Mouse (Mus musculus): Measurements from ENCODE around the gene Gm38394. TPM values are rescaled to one million over a fixed set of nuclear protein-coding genes. Genes with fewer than 3 reads are reported as not detected.
A peak's percentile ranks its signal among the peaks of the same experiment; 100 is the strongest.

Gm38394 gene
- total and polyA plus RNA-seq, 3 experiments = 2.7 to 8.2 (median 4.7) TPM

GRCm38 (mm10) chr1:133663427-133663826 is 2.3 kb upstream of the Gm38394 start:
- no peaks in the 10 kb centered on the region for H3K9me3 ChIP-seq (replicated peaks; ENCODE audit: low read length)
- peak overlapping the region; percentile 92 for H3K27ac ChIP-seq (ENCODE audit: insufficient read depth, low read depth)
- dilution Hi-C loops (cut with MboI; ENCODE audit: extremely low pct_ligation_motif_present, extremely low pct_unique_long_range_greater_than_20kb, low sequenced_read_pairs) = no loop called here
- H3K27me3 ChIP-seq (replicated peaks) = no peaks in the 10 kb centered on the region
- peaks cover 15 to 31% of the 10 kb centered on the region in 2 experiments for H3K4me1 ChIP-seq (ENCODE audit: control insufficient read depth in 1 of 2, insufficient read depth in 2 of 2)
- DNase-seq (ENCODE audit: extremely low read depth) = no peak
- H3K4me2 ChIP-seq (ENCODE audit: insufficient read depth, low read depth, poor library complexity, severe bottlenecking) = no peak overlapping the region
- in situ Hi-C loops (cut with MboI; ENCODE audit: low pct_ligation_motif_present, low pct_unique_long_range_greater_than_20kb, low sequenced_read_pairs) = no loop called here
- H3K4me3 ChIP-seq (replicated peaks in 1 of 3; ENCODE audit: low read depth in 2 of 3, low read length in 2 of 3, poor library complexity in 1 of 3) = no peak overlapping the region
- peaks cover 50% of the 10 kb centered on the region for H3K79me2 ChIP-seq (replicated peaks; ENCODE audit: control insufficient read depth, extremely low read depth, insufficient read depth, poor library complexity, severe bottlenecking)
- H3K36me3 ChIP-seq (replicated peaks in 1 of 2; ENCODE audit: control insufficient read depth in 1 of 2, insufficient read depth in 1 of 2, low read length in 1 of 2) = peaks cover 9 to 15% of the 10 kb centered on the region in 2 experiments
- peak overlapping the region; percentile 99 for H3K9ac ChIP-seq (ENCODE audit: insufficient read depth, low read depth)
- TF ChIP-seq USF2 (conservative IDR thresholded peaks at IDR 0.05; ENCODE audit: low read depth, low read length) = no peak
- no peak for TF ChIP-seq HCFC1 (IDR thresholded peaks at IDR 0.05; ENCODE audit: low read depth, low read length)
- TF ChIP-seq ZKSCAN1 (IDR thresholded peaks at IDR 0.05; ENCODE audit: borderline replicate concordance, low read depth, low read length) = no peak
- TF ChIP-seq MYC (IDR thresholded peaks at IDR 0.05; ENCODE audit: low read depth, low read length) = no peak
- TF ChIP-seq SIN3A (IDR thresholded peaks at IDR 0.05; ENCODE audit: low read length) = no peak
- no peak for TF ChIP-seq ZC3H11A (IDR thresholded peaks at IDR 0.05; ENCODE audit: low read depth, low read length)
- TF ChIP-seq POLR2AphosphoS2 (IDR thresholded peaks at IDR 0.05; ENCODE audit: low read depth, low read length) = no peak
- no peak for TF ChIP-seq UBTF (IDR thresholded peaks at IDR 0.05; ENCODE audit: low read depth, low read length)
- no peak for TF ChIP-seq TBP (conservative IDR thresholded peaks at IDR 0.05; ENCODE audit: low read depth, low read length)
- TF ChIP-seq ZNF384 (IDR thresholded peaks at IDR 0.05; ENCODE audit: low read depth, low read length) = no peak
- no peak for TF ChIP-seq CHD1 (IDR thresholded peaks at IDR 0.05; ENCODE audit: low read depth, low read length)
- no peak for TF ChIP-seq RAD21 (IDR thresholded peaks at IDR 0.05; ENCODE audit: low read depth, low read length)
- TF ChIP-seq NRF1 (IDR thresholded peaks at IDR 0.05; ENCODE audit: low read depth, low read length) = no peak
- TF ChIP-seq JUN (IDR thresholded peaks at IDR 0.05; ENCODE audit: insufficient read depth, low read depth, low read length) = no peak
- no peak for TF ChIP-seq PAX5 (IDR thresholded peaks at IDR 0.05; ENCODE audit: low read length)
- no peak for TF ChIP-seq IRF4 (IDR thresholded peaks at IDR 0.05; ENCODE audit: low read depth, low read length)
- no peak for TF ChIP-seq MAX (IDR thresholded peaks at IDR 0.05; ENCODE audit: low read length)
- TF ChIP-seq JUND (conservative IDR thresholded peaks at IDR 0.05; ENCODE audit: low read depth, low read length) = no peak
- no peak for TF ChIP-seq E2F4 (IDR thresholded peaks at IDR 0.05; ENCODE audit: insufficient replicate concordance, low read depth, low read length)

DNA sequence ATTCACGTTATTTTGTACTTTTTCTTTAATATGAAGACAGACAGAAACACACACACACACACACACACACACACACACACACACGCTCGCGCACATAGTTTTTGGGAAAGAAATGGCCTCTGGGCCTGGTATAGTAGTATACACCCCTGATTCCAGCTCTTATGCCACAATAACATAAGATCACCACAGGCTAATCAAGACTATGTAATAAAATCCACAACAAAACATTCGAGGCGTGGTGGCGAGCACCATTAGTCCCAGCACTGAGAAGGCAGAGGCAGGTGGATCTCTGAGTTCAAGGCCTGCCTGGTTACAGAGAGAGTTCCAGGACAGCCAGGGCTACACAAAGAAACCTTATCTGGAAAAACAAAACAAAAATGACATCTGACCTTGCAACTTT is 1.8 kb upstream of the Gm38394 start:
- H3K36me3 ChIP-seq (replicated peaks in 1 of 2; ENCODE audit: control insufficient read depth in 1 of 2, insufficient read depth in 1 of 2, low read length in 1 of 2) = peaks cover 12 to 19% of the 10 kb centered on the region in 2 experiments
- H3K9me3 ChIP-seq (replicated peaks; ENCODE audit: low read length) = no peaks in the 10 kb centered on the region
- H3K4me2 ChIP-seq (ENCODE audit: insufficient read depth, low read depth, poor library complexity, severe bottlenecking) = no peak overlapping the region
- TF ChIP-seq JUN (IDR thresholded peaks at IDR 0.05; ENCODE audit: insufficient read depth, low read depth, low read length) = no peak
- TF ChIP-seq MEF2A (IDR thresholded peaks at IDR 0.05; ENCODE audit: borderline replicate concordance, low read depth, low read length) = no peak
- no peak for TF ChIP-seq MAFK (IDR thresholded peaks at IDR 0.05; ENCODE audit: insufficient replicate concordance, low read length)
- no peak for TF ChIP-seq UBTF (IDR thresholded peaks at IDR 0.05; ENCODE audit: low read depth, low read length)
- no peak for TF ChIP-seq RAD21 (IDR thresholded peaks at IDR 0.05; ENCODE audit: low read depth, low read length)
- no peak for TF ChIP-seq TBP (conservative IDR thresholded peaks at IDR 0.05; ENCODE audit: low read depth, low read length)
- no peak overlapping the region for H3K4me3 ChIP-seq (replicated peaks in 1 of 3; ENCODE audit: low read depth in 2 of 3, low read length in 2 of 3, poor library complexity in 1 of 3)
- no peak for DNase-seq (ENCODE audit: extremely low read depth)
- in situ Hi-C loops (cut with MboI; ENCODE audit: low pct_ligation_motif_present, low pct_unique_long_range_greater_than_20kb, low sequenced_read_pairs) (no loop called here), dilution Hi-C loops (cut with MboI; ENCODE audit: extremely low pct_ligation_motif_present, extremely low pct_unique_long_range_greater_than_20kb, low sequenced_read_pairs) (no loop called here)
- H3K27ac ChIP-seq (ENCODE audit: insufficient read depth, low read depth) = no peak overlapping the region
- H3K79me2 ChIP-seq (replicated peaks; ENCODE audit: control insufficient read depth, extremely low read depth, insufficient read depth, poor library complexity, severe bottlenecking) = peaks cover 55% of the 10 kb centered on the region
- no peaks in the 10 kb centered on the region for H3K27me3 ChIP-seq (replicated peaks)
- no peak overlapping the region for H3K9ac ChIP-seq (ENCODE audit: insufficient read depth, low read depth)
- H3K4me1 ChIP-seq (ENCODE audit: control insufficient read depth in 1 of 2, insufficient read depth in 2 of 2) = peaks cover 18 to 35% of the 10 kb centered on the region in 2 experiments
